Mouse (Mus musculus) lung, adult 2 months (tissue): ENCODE measurements around the gene Slit3.

ENCODE experiments used
- CTCF ChIP-seq: fragments of 200-500 bp; IDR thresholded peaks from 2 replicates; pipeline ENCODE4 v1.5.1; 2011; ENCODE audit warnings: mild to moderate bottlenecking, low read length, control low read depth; ENCODE audit not compliant: insufficient read depth
- POLR2A ChIP-seq: fragments of 200-500 bp; IDR thresholded peaks from 2 replicates; pipeline ENCODE4 v1.6.1; 2011; ENCODE audit warnings: low read depth, mild to moderate bottlenecking, control low read depth, low read length, borderline replicate concordance; ENCODE audit errors: extremely low read depth

- no peak for TF ChIP-seq CTCF
- TF ChIP-seq POLR2A: no peak
Measured at GRCm38 (mm10) chr11:35687316-35687715, 566.3 kb downstream of the Slit3 start.
